Mouse (Mus musculus) stomach, embryonic 16.5 days (tissue): ENCODE results near the gene Nup85. TPM values are rescaled to one million over a fixed set of nuclear protein-coding genes. Genes with fewer than 3 reads are reported as not detected.
A peak's percentile ranks its signal among the peaks of the same experiment; 100 is the strongest.

Source experiments
- ATAC-seq: fragments of 200-750 bp; cut with Nextera tagmentation; 2 replicates; pipeline ENCODE4 v1.8.0; 2017; ENCODE audit warnings: moderate number of reproducible peaks, moderate TSS enrichment; ENCODE audit not compliant: insufficient read depth, low FRiP score
- H3K27ac ChIP-seq: fragments of 300-500 bp; sonication (generic); 2 replicates; pipeline ENCODE4 v1.5.1; 2014; ENCODE audit warnings: low read length
- H3K27me3 ChIP-seq: fragments of 300-500 bp; sonication (generic); 2 replicates; pipeline ENCODE4 v1.6.1; 2014; ENCODE audit warnings: low read length, control low read depth, mixed read lengths; ENCODE audit not compliant: control insufficient read depth, insufficient read depth
- H3K36me3 ChIP-seq: fragments of 300-500 bp; sonication (generic); 2 replicates; pipeline ENCODE4 v1.6.1; 2014; ENCODE audit warnings: low read length; ENCODE audit not compliant: control insufficient read depth, insufficient read depth
- H3K4me1 ChIP-seq: fragments of 300-500 bp; sonication (generic); 2 replicates; pipeline ENCODE4 v1.6.1; 2014; ENCODE audit warnings: low read length, control low read depth, mixed read lengths; ENCODE audit not compliant: control insufficient read depth, insufficient read depth
- H3K4me2 ChIP-seq: fragments of 300-500 bp; sonication (generic); 2 replicates; pipeline ENCODE4 v1.6.1; 2014; ENCODE audit warnings: low read depth, low read length, mixed read lengths
- H3K4me3 ChIP-seq: fragments of 300-500 bp; sonication (generic); replicated peaks from 2 replicates; pipeline ENCODE4 v1.5.1; 2014; ENCODE audit warnings: mild to moderate bottlenecking, low read length
- H3K9ac ChIP-seq: fragments of 300-500 bp; sonication (generic); 2 replicates; pipeline ENCODE4 v1.6.1; 2014; ENCODE audit warnings: low read length
- H3K9me3 ChIP-seq: fragments of 300-500 bp; sonication (generic); replicated peaks from 2 replicates; pipeline ENCODE4 v1.6.1; 2016; ENCODE audit warnings: low read length, control low read depth; ENCODE audit not compliant: control insufficient read depth
- WGBS: fragments of 180-500 bp; shearing (Covaris S2); extraction: QIAGEN DNeasy Blood & Tissue Kit; methylation state at CpG from one replicate; pipeline ENCODE4 v1.1.7; 2014; 5-methylcytosine and 5-hydroxymethylcytosine counted together
- polyA plus RNA-seq: library from polyadenylated mRNA; unstranded; fragments of >200 nt; fragmentation: Nextera tagmentation; extraction: Ambion mirVana; gene quantifications from 2 replicates; pipeline ENCODE4 v1.2.1, GENCODE M21; 2015

Nup85 gene
- polyA plus RNA-seq: 138 and 141 TPM in 2 replicates

- Histone ChIP-seq H3K4me3 (peak within 1 kb of the TSS; percentile 77), H3K9me3 (no peaks in the 10 kb centered on the region), H3K4me1 (peaks cover 12% of the 10 kb centered on the region), H3K27ac (peak within 1 kb of the TSS; percentile 70), H3K36me3 (peaks cover 4% of the 10 kb centered on the region; the same call in 1 of the 2 replicates), H3K4me2 (peak within 1 kb of the TSS; percentile 72), H3K9ac (peak within 1 kb of the TSS; percentile 76), H3K27me3 (no peaks in the 10 kb centered on the region)
- under 1% methylated on average over 42 of the region's 42 CpGs for WGBS
- ATAC-seq: peak; percentile 94
Observed at GRCm38 (mm10) chr11:115564064-115564809, at the start of gene Nup85. Gene Nup85, plus strand, starts transcription at chr11:115564434.

- Histone ChIP-seq H3K27me3 (no peaks in the 10 kb centered on the region), H3K4me3 (no peak overlapping the region), H3K27ac (no peak overlapping the region), H3K9me3 (no peaks in the 10 kb centered on the region), H3K36me3 (no peaks in the 10 kb centered on the region), H3K9ac (no peak overlapping the region), H3K4me1 (peaks cover 29% of the 10 kb centered on the region), H3K4me2 (no peak overlapping the region)
- no peak for ATAC-seq
- 67% methylated on average over 6 of the region's 6 CpGs for WGBS
Observed at GRCm38 (mm10) chr11:115515021-115515420, 49.2 kb upstream of the Nup85 start.

DNA sequence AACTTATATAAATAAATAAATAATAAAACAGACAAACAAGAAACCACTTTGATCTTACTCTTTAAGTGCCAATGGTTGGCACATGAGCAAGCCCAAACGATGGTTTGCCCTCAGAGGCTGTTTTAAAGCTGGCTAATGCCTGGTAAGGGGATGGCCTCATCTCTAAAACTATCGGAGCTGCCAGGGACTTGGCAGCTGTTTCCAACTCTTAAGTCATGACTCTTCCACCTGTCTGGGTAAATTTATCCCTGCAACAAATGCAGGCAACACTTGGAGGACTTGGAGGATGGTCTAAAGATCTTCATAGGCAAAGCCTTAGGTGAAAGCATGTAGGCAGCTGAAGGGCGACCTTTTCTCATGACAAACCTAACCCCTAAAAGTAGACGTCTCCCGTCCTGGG lies 47.3 kb upstream of the Nup85 start:
- Histone ChIP-seq H3K27me3 (no peaks in the 10 kb centered on the region), H3K4me2 (no peak overlapping the region), H3K4me1 (peaks cover 10% of the 10 kb centered on the region), H3K36me3 (no peaks in the 10 kb centered on the region), H3K4me3 (no peak overlapping the region), H3K27ac (no peak overlapping the region), H3K9ac (no peak overlapping the region), H3K9me3 (no peaks in the 10 kb centered on the region)
- no peak for ATAC-seq
- 75% methylated on average over 5 of the region's 5 CpGs for WGBS

GRCm38 (mm10) chr11:115518693-115519092 lies 45.5 kb upstream of the Nup85 start:
- no peak overlapping the region for H3K4me3 ChIP-seq

DNA sequence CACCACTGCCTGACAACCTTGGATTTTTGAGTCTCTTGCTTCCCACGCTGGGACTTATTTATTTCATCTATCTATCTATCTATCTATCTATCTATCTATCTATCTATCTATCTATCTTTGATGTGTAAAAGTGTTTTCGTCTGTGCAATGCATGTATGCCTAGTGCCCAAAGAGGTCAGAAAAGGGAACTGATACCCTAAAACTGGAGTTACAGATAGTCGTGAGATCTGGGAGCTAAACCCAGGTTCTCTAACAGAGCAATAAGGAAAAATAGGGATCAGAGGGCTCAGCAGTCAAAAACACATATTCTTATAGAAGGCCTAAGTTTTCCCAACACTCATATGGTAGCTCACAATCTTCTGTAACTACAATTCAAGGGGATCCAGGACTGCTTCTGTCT lies 44.7 kb upstream of the Nup85 start:
- ATAC-seq: no peak
- no peaks in the 10 kb centered on the region for H3K4me1 ChIP-seq
- no peaks in the 10 kb centered on the region for H3K27me3 ChIP-seq
- no peak overlapping the region for H3K4me2 ChIP-seq
- H3K9ac ChIP-seq: no peak overlapping the region
- no peak overlapping the region for H3K27ac ChIP-seq
- H3K36me3 ChIP-seq: 0 out of 2 replicates have a peak, but pooled peaks cover 8% of the 10 kb centered on the region
- H3K9me3 ChIP-seq: no peaks in the 10 kb centered on the region
- 80% methylated on average over 3 of the region's 3 CpGs for WGBS
- no peak overlapping the region for H3K4me3 ChIP-seq

More at GRCm38 (mm10) chr11:115518693-115519092, 45.5 kb upstream of the Nup85 start:
- no peaks in the 10 kb centered on the region for H3K9me3 ChIP-seq
- no peak overlapping the region for H3K9ac ChIP-seq
- H3K4me1 ChIP-seq: no peaks in the 10 kb centered on the region
- 0 out of 2 replicates have a peak, but pooled peaks cover 4% of the 10 kb centered on the region for H3K36me3 ChIP-seq
- ATAC-seq: no peak
- H3K27me3 ChIP-seq: no peaks in the 10 kb centered on the region
- no peak overlapping the region for H3K27ac ChIP-seq
- WGBS: 65% methylated on average over 9 of the region's 9 CpGs
- H3K4me2 ChIP-seq: no peak overlapping the region

GRCm38 (mm10) chr11:115520218-115520617 lies 44.0 kb upstream of the Nup85 start:
- H3K9ac ChIP-seq: no peak overlapping the region
- H3K4me2 ChIP-seq: no peak overlapping the region
- no peak for ATAC-seq
- H3K4me1 ChIP-seq: no peaks in the 10 kb centered on the region
- H3K27ac ChIP-seq: no peak overlapping the region
- no peaks in the 10 kb centered on the region for H3K27me3 ChIP-seq
- H3K9me3 ChIP-seq: no peaks in the 10 kb centered on the region
- 0 out of 2 replicates have a peak, but pooled peaks cover 8% of the 10 kb centered on the region for H3K36me3 ChIP-seq
- WGBS: 77% methylated on average over 2 of the region's 2 CpGs
- H3K4me3 ChIP-seq: no peak overlapping the region

DNA sequence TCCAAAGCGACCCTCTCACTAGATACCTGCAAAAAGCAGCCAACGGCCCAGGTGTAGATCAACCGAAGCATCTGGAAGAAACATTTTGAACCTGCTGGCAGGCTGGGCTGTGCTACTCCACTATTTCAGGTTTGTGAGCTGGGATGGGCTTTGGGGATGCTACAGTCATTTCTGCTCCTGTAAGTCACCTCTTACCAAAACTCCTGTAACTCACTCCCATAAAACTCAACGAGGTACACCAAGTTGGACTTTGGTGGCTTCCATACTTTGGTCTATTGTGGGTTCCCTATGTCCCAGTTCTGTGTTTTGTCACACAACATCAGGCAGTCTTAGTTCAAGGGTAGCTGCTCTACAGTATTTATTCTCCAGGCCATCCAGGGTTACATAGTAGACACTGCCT lies 43.2 kb upstream of the Nup85 start:
- Histone ChIP-seq H3K27ac (no peak overlapping the region), H3K4me3 (no peak overlapping the region), H3K4me2 (no peak overlapping the region), H3K9ac (no peak overlapping the region), H3K9me3 (no peaks in the 10 kb centered on the region), H3K36me3 (peaks cover 15% of the 10 kb centered on the region; the same call in 1 of the 2 replicates), H3K27me3 (no peaks in the 10 kb centered on the region), H3K4me1 (no peaks in the 10 kb centered on the region)
- 84% methylated on average over 4 of the region's 4 CpGs for WGBS
- ATAC-seq: no peak

GRCm38 (mm10) chr11:115522238-115522637 lies 42.0 kb upstream of the Nup85 start:
- WGBS: 87% methylated on average over 2 of the region's 2 CpGs
- H3K9ac ChIP-seq: no peak overlapping the region
- no peak overlapping the region for H3K27ac ChIP-seq
- no peak overlapping the region for H3K4me3 ChIP-seq
- no peak overlapping the region for H3K4me2 ChIP-seq
- no peak for ATAC-seq
- no peaks in the 10 kb centered on the region for H3K27me3 ChIP-seq
- H3K9me3 ChIP-seq: no peaks in the 10 kb centered on the region
- no peaks in the 10 kb centered on the region for H3K4me1 ChIP-seq
- H3K36me3 ChIP-seq: peaks cover 21% of the 10 kb centered on the region

DNA sequence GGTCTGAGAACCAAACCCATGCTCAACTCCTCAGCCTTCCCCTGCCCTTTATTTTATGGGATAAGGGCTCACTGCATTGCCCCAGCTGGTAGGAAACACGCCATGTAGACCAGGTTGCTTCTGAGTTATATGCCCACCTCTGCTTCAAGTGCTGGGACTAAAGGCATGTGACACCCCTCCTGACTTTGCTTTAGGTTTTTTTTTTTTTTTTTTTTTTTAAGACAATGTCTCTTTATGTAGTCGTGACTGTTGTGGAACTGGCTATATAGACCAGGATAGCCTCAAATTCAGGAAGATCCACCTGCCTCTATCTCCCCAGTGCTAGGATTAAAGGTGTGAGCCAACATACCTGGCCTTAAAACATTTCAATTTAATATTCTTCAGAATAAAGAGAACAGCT lies 41.5 kb upstream of the Nup85 start:
- Histone ChIP-seq H3K9me3 (no peaks in the 10 kb centered on the region), H3K27me3 (no peaks in the 10 kb centered on the region), H3K27ac (no peak overlapping the region), H3K4me3 (no peak overlapping the region), H3K4me1 (no peaks in the 10 kb centered on the region), H3K36me3 (peaks cover 25% of the 10 kb centered on the region), H3K4me2 (no peak overlapping the region), H3K9ac (no peak overlapping the region)
- WGBS: 73% methylated on average over 2 of the region's 2 CpGs
- no peak for ATAC-seq
